Mouse (Mus musculus): ENCODE results near the gene Pde10a. TPM values are rescaled to one million over a fixed set of nuclear protein-coding genes. Genes with fewer than 3 reads are reported as not detected.

Pde10a gene
- 1.1 and 1.7 TPM in 2 replicates for polyA plus RNA-seq (2012; rRNA removed)

DNA sequence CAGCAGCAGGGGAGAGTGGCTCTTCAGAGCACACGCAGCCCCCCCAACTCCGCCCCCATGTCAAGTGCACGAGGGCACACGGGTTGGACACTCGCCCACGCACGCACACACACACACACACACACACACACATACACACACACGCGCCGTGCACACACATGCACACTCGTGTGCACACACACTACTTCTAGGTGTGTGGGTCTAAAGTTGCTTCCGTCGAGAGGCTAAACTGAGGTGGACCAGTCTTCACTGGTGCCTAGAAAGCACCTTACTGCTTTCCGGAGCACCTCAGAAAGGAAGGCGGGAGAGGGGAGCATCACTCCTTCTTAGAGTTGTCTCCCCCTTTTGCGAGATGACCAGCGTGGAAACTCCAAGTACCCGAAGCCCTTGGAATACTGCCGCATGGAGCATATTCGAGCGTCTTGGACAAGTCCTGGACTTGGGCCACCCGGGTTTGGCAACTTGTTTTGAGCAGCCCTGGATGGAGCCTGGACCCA lies at the start of gene Pde10a:
TSS of gene Pde10a (plus strand) at position 148 of the 497 bp plus-strand sequence.

DNA sequence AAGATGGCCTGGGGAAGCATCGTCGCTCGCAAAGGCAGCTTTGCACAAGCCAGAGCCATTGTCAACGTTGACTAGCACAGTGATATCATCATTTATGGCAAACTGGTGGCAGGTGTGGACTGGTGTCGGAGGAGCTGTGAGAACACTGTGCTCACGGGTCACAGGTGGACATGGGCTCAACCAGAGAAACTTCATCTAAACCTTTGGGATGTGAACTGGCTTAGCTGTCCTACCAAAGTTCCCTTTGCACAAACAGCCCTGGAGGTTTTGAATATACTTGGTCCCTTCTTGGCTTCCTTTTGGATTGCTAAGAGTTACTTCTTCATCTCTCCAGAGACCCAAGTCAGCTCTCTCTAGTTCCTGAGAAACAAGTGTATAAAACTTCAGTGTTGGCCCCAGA lies 41.7 kb downstream of the Pde10a start, which contains the start of gene Gm17087:
TSS of gene Gm17087 (minus strand) at position 101 of the 400 bp plus-strand sequence.

DNA sequence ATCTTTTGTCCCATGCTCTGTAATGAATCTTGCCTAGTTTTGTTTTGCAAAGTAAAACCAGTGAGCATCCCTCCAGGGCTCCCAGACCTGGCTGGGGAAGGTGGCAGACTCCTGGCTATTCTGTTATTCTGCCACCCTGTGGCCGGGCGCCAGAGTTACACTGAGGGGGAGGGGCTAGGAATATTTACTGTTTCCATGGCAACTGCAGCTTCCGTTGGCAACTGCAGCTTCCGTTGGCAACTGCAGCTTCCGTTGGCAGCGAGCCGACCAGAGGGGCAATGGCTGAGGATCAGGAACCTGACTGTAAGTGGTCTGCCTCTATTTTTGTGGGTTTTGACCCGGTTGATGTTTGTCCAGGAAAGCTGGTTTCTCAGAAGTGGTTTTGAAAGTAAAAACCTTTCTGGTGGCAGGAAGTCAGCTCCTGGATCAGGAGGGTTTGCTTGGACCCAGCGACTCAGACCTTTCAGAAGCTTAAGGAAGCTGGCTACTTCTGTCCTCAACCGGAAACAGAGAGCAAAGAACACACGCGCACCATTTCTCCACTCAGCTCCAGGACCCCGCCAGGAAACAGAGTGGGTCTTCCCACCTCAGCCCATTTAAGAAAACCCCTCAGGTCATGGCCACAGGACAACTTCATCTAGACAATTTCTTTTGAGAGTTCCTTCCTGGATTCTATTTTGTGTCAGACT lies 463.1 kb downstream of the Pde10a start, which contains the start of gene 1700010I14Rik:
TSS of gene 1700010I14Rik (plus strand) at position 215 of the 689 bp plus-strand sequence.

Other genes starting within 250 kb of the Pde10a start
- 71.5 and 79.3 TPM in 2 replicates for gene Mpc1, start 242.5 kb upstream of the Pde10a start, polyA plus RNA-seq (2012; rRNA removed)
- gene Sft2d1, start 214.3 kb upstream of the Pde10a start, polyA plus RNA-seq (2012; rRNA removed), result 106 and 126 TPM in 2 replicates
- 0.55 and 0.56 TPM in 2 replicates for gene Prr18, start 187.9 kb upstream of the Pde10a start, polyA plus RNA-seq (2012; rRNA removed)
- gene T2, start 169.4 kb upstream of the Pde10a start, polyA plus RNA-seq (2012; rRNA removed), result not detected in 2 replicates
- gene T, start 90.9 kb upstream of the Pde10a start, polyA plus RNA-seq (2012; rRNA removed), result not detected in 2 replicates
- not detected in 2 replicates for gene Gm17087, start 41.6 kb downstream of the Pde10a start, polyA plus RNA-seq (2012; rRNA removed)